Mouse (Mus musculus): ENCODE results near the gene Mboat2. TPM values are rescaled to one million over a fixed set of nuclear protein-coding genes. Genes with fewer than 3 reads are reported as not detected.

Gene Mboat2
- polyA plus RNA-seq, 1 experiment: 17.2 TPM

DNA sequence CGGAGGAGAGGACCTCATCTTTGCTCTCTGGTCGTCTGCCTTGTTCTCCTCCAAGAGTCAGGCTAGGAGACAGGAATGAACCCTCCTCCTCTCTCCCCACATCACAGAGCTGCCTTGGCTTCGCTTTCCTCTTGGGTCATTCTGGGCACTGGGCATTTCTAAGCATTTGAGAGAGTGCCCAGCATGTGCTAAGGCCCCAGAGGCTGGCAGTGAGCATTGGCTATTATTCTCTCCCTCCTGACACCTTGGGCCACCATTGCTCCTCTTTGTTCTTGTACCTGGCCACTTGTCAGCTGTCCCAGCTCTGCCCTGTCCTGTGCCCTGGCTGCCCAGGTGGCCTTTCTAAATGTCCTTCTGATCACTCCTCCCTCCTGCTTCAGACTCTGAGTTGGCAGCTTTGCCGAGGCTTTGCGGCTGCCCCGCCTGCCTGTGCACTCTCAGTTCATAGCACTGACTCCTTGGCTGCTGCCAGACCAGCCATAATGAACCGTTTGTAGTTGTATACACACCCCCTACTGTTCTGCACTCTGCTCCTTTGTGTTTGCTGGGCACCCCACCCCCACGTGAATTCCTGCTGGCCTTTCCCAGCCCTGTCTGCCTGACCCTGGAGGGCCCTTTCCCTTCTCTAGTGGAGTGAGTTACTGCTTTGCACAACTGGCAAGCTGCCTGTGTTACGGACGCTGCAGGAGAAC lies 63.2 kb downstream of the Mboat2 start:
- no peak overlapping the region for H3K4me3 ChIP-seq (ENCODE audit: insufficient read depth, low read length)
- TF ChIP-seq POLR2A (IDR thresholded peaks at IDR 0.05; ENCODE audit: low read depth, low read length) (no peak), CTCF (IDR thresholded peaks at IDR 0.05; ENCODE audit: borderline replicate concordance, insufficient read depth, low read length) (no peak)
- no peak overlapping the region for H3K27ac ChIP-seq (ENCODE audit: insufficient read depth, low read length)
- H3K4me1 ChIP-seq (ENCODE audit: control insufficient read depth, insufficient read depth, low read length): peaks cover 8% of the 10 kb centered on the region

DNA sequence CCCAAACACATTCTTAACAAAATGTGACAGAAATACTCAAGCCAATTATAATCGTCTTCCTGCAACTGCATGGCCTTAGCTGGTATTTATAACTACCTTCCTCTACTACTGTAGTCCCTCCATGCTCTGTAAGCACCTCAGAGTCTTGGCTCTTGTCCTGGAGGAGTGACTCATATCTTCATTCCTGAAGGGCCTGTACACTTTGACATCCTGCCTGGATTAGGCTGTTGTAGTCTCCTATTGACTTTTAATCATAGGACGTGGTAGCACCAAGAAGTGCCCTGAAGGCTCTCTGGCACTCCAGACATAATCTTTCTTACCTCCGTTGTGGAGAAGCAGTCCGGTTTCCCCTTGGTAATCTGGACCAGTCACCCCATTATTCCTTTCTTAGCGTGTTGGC lies 64.7 kb downstream of the Mboat2 start:
- TF ChIP-seq CTCF (IDR thresholded peaks at IDR 0.05; ENCODE audit: borderline replicate concordance, insufficient read depth, low read length) (no peak), POLR2A (IDR thresholded peaks at IDR 0.05; ENCODE audit: low read depth, low read length) (no peak)
- Histone ChIP-seq H3K27ac (ENCODE audit: insufficient read depth, low read length) (no peak overlapping the region), H3K4me3 (ENCODE audit: insufficient read depth, low read length) (no peak overlapping the region), H3K4me1 (ENCODE audit: control insufficient read depth, insufficient read depth, low read length) (peaks cover 8% of the 10 kb centered on the region)

DNA sequence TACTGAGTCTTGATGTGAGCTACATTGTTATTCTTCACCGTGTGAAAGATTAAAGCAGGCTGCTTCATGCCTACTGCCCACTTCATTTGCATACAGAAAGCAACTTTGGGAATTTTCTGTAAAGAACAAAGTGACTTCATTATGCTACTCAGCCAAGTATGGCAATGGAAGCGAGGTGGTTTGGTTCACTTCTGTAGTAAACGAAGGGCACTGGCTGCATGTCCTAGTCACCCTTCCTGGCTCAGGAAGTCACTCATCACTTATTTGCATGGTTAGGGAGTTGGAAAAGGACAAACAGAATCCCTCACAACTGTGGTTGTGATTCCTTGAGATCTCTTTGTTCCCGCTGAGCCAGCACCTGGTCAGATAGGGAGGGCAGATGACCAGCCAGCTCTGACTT lies 66.7 kb downstream of the Mboat2 start:
- TF ChIP-seq CTCF (IDR thresholded peaks at IDR 0.05; ENCODE audit: borderline replicate concordance, insufficient read depth, low read length) (no peak), POLR2A (IDR thresholded peaks at IDR 0.05; ENCODE audit: low read depth, low read length) (no peak)
- Histone ChIP-seq H3K4me1 (ENCODE audit: control insufficient read depth, insufficient read depth, low read length) (peaks cover 8% of the 10 kb centered on the region), H3K4me3 (ENCODE audit: insufficient read depth, low read length) (no peak overlapping the region), H3K27ac (ENCODE audit: insufficient read depth, low read length) (no peak overlapping the region)

DNA sequence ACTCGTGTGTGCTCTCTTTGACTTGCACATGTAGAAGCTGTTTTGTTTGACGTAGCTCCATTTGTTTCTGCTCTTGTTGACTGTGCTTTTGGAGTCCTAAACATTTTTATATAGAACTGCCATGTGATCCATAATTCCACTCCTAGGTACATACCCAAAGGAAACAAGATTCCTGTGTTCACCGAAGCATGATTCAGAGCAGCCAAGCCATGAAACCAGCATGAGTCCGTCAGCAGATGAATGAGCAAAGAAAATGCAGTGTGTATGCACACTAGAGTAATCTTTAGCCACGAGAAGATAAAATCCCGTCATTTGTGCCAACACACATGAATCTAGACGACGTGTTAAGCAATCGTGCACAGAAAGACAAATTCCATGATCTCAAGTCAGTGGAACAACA lies 67.5 kb downstream of the Mboat2 start:
- Histone ChIP-seq H3K27ac (ENCODE audit: insufficient read depth, low read length) (no peak overlapping the region), H3K4me3 (ENCODE audit: insufficient read depth, low read length) (no peak overlapping the region), H3K4me1 (ENCODE audit: control insufficient read depth, insufficient read depth, low read length) (peaks cover 8% of the 10 kb centered on the region)
- TF ChIP-seq CTCF (IDR thresholded peaks at IDR 0.05; ENCODE audit: borderline replicate concordance, insufficient read depth, low read length): no peak
- TF ChIP-seq POLR2A (IDR thresholded peaks at IDR 0.05; ENCODE audit: low read depth, low read length): no peak

DNA sequence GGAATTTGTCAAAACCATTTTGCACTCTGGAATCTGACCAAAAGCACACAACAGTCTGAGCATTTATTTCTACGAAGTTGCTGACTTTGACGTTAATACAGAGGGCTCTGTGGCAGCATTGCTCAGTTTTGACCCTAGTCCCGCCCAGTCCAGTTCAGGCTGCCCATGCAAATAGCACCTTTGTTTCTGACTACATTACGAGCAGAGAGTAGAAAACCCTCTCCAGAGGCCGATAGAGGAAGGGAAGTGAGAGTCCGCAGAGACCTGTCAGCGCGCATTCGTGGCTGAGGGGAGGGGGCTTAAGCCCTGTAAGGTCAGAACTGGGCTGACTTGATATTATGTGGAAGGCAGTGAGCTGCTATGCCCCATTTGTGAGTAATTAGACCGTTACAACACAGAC lies 69.0 kb downstream of the Mboat2 start:
- TF ChIP-seq CTCF (IDR thresholded peaks at IDR 0.05; ENCODE audit: borderline replicate concordance, insufficient read depth, low read length) (no peak), POLR2A (IDR thresholded peaks at IDR 0.05; ENCODE audit: low read depth, low read length) (no peak)
- Histone ChIP-seq H3K4me1 (ENCODE audit: control insufficient read depth, insufficient read depth, low read length) (no peaks in the 10 kb centered on the region; the same call in 1 of the 2 replicates), H3K27ac (ENCODE audit: insufficient read depth, low read length) (no peak overlapping the region), H3K4me3 (ENCODE audit: insufficient read depth, low read length) (no peak overlapping the region)

DNA sequence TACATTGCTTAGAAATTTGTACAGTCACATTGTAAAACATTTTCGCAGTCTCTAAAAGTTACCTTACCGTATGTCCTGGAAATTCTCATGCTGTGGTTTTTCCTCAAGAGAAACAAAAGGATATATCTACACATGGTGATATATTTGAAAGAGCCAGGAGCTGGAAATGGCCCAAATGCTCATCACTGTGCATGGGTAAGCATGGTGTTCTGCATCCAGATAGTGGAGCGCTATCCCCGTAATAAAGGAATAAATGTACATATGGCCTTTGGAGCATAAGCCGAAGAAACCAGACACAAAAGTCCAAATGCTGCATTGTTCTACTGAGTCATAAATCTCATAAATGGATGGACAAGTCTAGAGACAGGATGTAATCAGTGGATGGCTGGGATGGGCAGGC lies 72.1 kb downstream of the Mboat2 start:
- no peak for TF ChIP-seq POLR2A (IDR thresholded peaks at IDR 0.05; ENCODE audit: low read depth, low read length)
- TF ChIP-seq CTCF (IDR thresholded peaks at IDR 0.05; ENCODE audit: borderline replicate concordance, insufficient read depth, low read length): no peak
- Histone ChIP-seq H3K4me3 (ENCODE audit: insufficient read depth, low read length) (no peak overlapping the region), H3K27ac (ENCODE audit: insufficient read depth, low read length) (no peak overlapping the region), H3K4me1 (ENCODE audit: control insufficient read depth, insufficient read depth, low read length) (no peaks in the 10 kb centered on the region)

DNA sequence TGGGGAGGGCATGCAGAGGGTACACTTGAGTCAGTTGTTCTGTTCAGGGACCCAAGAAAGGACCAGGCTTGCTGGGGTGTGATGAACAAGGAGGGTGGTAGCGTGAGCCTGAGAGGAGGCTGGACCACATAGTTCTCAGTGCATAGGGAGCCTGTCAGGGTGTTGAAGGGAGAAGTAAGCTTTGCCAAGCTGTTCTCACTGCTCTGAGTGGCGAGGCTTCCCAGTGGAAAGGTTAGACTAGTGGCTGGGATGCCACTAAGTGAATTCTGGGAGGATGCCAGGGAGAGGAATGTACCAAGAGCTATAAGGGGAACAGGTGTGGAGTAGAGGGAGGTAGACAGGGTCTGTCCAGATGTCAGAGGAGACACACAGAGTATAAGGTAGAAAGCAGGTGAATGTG lies 77.2 kb downstream of the Mboat2 start:
- H3K4me3 ChIP-seq (ENCODE audit: insufficient read depth, low read length): no peak overlapping the region
- no peak overlapping the region for H3K27ac ChIP-seq (ENCODE audit: insufficient read depth, low read length)
- TF ChIP-seq POLR2A (IDR thresholded peaks at IDR 0.05; ENCODE audit: low read depth, low read length) (no peak), CTCF (IDR thresholded peaks at IDR 0.05; ENCODE audit: borderline replicate concordance, insufficient read depth, low read length) (no peak)
- H3K4me1 ChIP-seq (ENCODE audit: control insufficient read depth, insufficient read depth, low read length): no peaks in the 10 kb centered on the region

DNA sequence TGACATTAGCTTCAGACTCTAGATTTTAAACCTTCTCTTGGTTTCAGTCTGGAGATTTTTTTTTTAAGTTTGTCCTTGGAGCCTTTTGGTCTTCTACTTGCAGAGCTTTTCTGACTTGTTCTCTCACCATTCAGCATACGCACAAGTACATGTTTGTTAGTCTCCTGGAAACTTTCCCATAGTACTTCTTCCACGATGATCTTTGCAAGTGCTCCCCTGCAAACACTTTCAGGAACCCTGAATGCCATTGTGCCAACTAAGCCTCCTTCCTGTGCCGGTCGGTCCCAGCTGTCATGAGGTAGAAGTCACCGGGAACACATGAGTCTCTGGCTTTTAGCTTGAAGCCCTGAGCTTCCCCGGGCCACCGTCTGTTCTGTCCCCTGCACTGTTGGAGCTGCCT lies 79.0 kb downstream of the Mboat2 start:
- no peak overlapping the region for H3K4me3 ChIP-seq (ENCODE audit: insufficient read depth, low read length)
- H3K27ac ChIP-seq (ENCODE audit: insufficient read depth, low read length): no peak overlapping the region
- no peak for TF ChIP-seq CTCF (IDR thresholded peaks at IDR 0.05; ENCODE audit: borderline replicate concordance, insufficient read depth, low read length)
- TF ChIP-seq POLR2A (IDR thresholded peaks at IDR 0.05; ENCODE audit: low read depth, low read length): no peak
- no peaks in the 10 kb centered on the region for H3K4me1 ChIP-seq (ENCODE audit: control insufficient read depth, insufficient read depth, low read length)

DNA sequence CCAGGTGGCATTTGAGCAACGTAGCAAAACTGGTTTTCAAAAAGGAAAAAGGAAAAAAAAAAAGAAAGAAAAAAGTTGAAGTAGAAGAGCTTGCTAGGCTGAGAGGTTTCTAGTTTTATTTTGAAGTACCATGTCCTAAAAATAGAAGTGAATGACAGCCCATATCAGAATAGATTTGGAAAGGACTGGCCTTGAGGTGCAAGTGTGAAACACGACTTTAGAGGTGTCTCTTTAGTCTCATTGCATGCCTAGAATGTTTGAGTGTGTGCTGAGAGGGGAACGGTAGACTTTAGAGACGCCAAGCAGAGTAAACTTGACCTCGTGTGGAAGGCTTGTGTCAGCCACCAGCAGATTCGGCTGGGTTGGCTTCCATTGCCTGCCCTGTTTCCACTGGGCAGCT lies 81.5 kb downstream of the Mboat2 start:
- H3K4me1 ChIP-seq (ENCODE audit: control insufficient read depth, insufficient read depth, low read length): no peaks in the 10 kb centered on the region
- no peak for TF ChIP-seq CTCF (IDR thresholded peaks at IDR 0.05; ENCODE audit: borderline replicate concordance, insufficient read depth, low read length)
- TF ChIP-seq POLR2A (IDR thresholded peaks at IDR 0.05; ENCODE audit: low read depth, low read length): no peak
- H3K4me3 ChIP-seq (ENCODE audit: insufficient read depth, low read length): no peak overlapping the region
- H3K27ac ChIP-seq (ENCODE audit: insufficient read depth, low read length): no peak overlapping the region

DNA sequence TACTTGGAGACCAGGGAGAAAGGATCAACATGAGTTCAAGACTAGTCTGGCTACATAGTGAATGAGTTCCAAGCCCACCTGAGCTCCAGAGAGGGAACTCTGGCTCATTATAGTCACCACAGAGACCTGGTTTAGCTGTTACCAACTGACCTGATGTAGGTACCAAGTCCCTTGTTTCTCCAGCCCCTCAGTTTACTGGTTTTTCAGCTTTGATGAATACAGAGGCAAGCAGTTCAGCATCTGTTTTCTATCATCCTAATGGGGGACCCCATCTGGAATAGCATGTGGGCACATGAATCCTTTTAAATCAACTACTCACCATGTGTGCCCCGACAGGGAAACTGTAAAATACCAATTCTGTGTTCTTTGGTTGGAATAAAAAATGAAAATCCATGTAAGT lies 82.2 kb downstream of the Mboat2 start:
- Histone ChIP-seq H3K4me3 (ENCODE audit: insufficient read depth, low read length) (no peak overlapping the region), H3K27ac (ENCODE audit: insufficient read depth, low read length) (no peak overlapping the region), H3K4me1 (ENCODE audit: control insufficient read depth, insufficient read depth, low read length) (no peaks in the 10 kb centered on the region)
- TF ChIP-seq CTCF (IDR thresholded peaks at IDR 0.05; ENCODE audit: borderline replicate concordance, insufficient read depth, low read length) (no peak), POLR2A (IDR thresholded peaks at IDR 0.05; ENCODE audit: low read depth, low read length) (no peak)
